Mouse (Mus musculus) midbrain, embryonic 15.5 days (tissue): ENCODE results near the gene Prkce. TPM values are rescaled to one million over a fixed set of nuclear protein-coding genes. Genes with fewer than 3 reads are reported as not detected.

ENCODE experiments used
- ATAC-seq: fragments of 200-750 bp; cut with Nextera tagmentation; replicated peaks from 2 replicates; pipeline ENCODE4 v1.8.0; 2017; ENCODE audit warnings: moderate TSS enrichment
- H3K27ac ChIP-seq: fragments of 300-500 bp; sonication (generic); 2 replicates; pipeline ENCODE4 v1.5.1; 2015; ENCODE audit warnings: mild to moderate bottlenecking, inconsistent platforms
- H3K27me3 ChIP-seq: fragments of 300-500 bp; sonication (generic); replicated peaks from 2 replicates; pipeline ENCODE4 v1.6.1; 2015; ENCODE audit warnings: inconsistent platforms
- H3K36me3 ChIP-seq: fragments of 300-500 bp; sonication (generic); replicated peaks from 2 replicates; pipeline ENCODE4 v1.6.1; 2015; ENCODE audit warnings: inconsistent platforms
- H3K4me1 ChIP-seq: fragments of 300-500 bp; sonication (generic); 2 replicates; pipeline ENCODE4 v1.6.1; 2015; ENCODE audit warnings: inconsistent platforms
- H3K4me2 ChIP-seq: fragments of 300-500 bp; sonication (generic); 2 replicates; pipeline ENCODE4 v1.6.1; 2015; ENCODE audit warnings: inconsistent platforms, mild to moderate bottlenecking, moderate library complexity
- H3K4me3 ChIP-seq: fragments of 300-500 bp; sonication (generic); 2 replicates; pipeline ENCODE4 v1.5.1; 2015; ENCODE audit warnings: mild to moderate bottlenecking, inconsistent platforms
- H3K9ac ChIP-seq: fragments of 300-500 bp; sonication (generic); 2 replicates; pipeline ENCODE4 v1.6.1; 2015; ENCODE audit warnings: mild to moderate bottlenecking, inconsistent platforms
- H3K9me3 ChIP-seq: fragments of 300-500 bp; sonication (generic); 2 replicates; pipeline ENCODE4 v1.6.1; 2016; ENCODE audit warnings: inconsistent platforms
- WGBS: fragments of 180-500 bp; shearing (Covaris S2); methylation state at CpG from one replicate; pipeline ENCODE4 v1.1.7; 2015; ENCODE audit warnings: mixed read lengths; 5-methylcytosine and 5-hydroxymethylcytosine counted together
- polyA plus RNA-seq: library from polyadenylated mRNA; unstranded; fragments of >200 nt; fragmentation: Nextera tagmentation; extraction: Ambion mirVana; gene quantifications from 2 replicates; pipeline ENCODE4 v1.2.1, GENCODE M21; 2015

Gene Prkce
- polyA plus RNA-seq, 1 experiment from 2014 or later: 38.5 TPM

DNA sequence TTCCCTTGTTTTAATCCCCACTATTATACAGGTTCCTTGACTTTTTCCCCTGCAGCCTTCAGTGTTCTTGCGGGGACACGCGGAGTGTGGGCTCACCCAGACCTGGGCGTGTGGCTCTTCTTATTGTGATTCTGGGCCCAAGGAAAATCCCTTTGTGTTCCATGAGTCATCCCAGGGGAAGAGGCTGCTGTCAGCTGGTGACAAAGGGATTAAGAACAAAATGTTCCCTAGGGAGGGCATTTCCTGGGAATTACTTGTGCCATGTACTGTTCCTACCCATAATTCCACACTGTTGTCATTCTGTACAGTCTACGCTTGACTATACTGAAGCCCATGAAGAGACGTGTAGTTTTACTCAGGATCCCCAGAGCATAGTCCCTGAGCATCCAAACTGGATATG lies 10.6 kb upstream of the Prkce start:
- WGBS: 55% methylated on average over 6 of the region's 6 CpGs
- H3K9ac ChIP-seq: no peak overlapping the region
- no peaks in the 10 kb centered on the region for H3K27me3 ChIP-seq
- H3K4me1 ChIP-seq: no peaks in the 10 kb centered on the region
- no peak overlapping the region for H3K27ac ChIP-seq
- no peaks in the 10 kb centered on the region for H3K9me3 ChIP-seq
- no peak overlapping the region for H3K4me2 ChIP-seq
- H3K4me3 ChIP-seq: no peak overlapping the region
- H3K36me3 ChIP-seq: no peaks in the 10 kb centered on the region
- no peak for ATAC-seq

DNA sequence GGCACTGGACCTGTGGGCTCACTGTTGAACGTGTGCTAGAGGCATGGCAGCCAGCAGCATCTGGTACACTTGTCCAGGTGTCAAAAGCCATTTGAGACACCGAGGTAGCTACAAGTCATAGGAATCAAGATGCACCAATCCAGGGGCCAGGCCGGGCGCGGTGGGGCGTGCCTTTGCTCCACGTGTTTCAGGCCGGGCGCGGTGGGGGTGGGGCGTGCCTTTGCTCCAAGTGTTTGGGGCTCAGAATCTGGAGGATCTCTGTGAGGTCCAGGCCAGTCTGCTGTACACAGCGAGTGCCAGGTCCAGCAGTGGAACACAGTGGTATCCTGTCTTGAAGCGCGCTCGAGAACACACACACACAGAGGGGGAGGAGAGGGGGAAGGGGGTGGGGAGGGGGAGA lies 4.9 kb upstream of the Prkce start:
- 0 out of 2 replicates have a peak, but pooled peaks cover 2% of the 10 kb centered on the region for H3K27me3 ChIP-seq
- 72% methylated on average over 15 of the region's 15 CpGs for WGBS
- no peak overlapping the region for H3K27ac ChIP-seq
- no peaks in the 10 kb centered on the region for H3K36me3 ChIP-seq
- H3K9me3 ChIP-seq: no peaks in the 10 kb centered on the region
- no peak overlapping the region for H3K4me3 ChIP-seq
- no peak overlapping the region for H3K9ac ChIP-seq
- no peak overlapping the region for H3K4me2 ChIP-seq
- H3K4me1 ChIP-seq: peaks cover 14% of the 10 kb centered on the region
- ATAC-seq: no peak

DNA sequence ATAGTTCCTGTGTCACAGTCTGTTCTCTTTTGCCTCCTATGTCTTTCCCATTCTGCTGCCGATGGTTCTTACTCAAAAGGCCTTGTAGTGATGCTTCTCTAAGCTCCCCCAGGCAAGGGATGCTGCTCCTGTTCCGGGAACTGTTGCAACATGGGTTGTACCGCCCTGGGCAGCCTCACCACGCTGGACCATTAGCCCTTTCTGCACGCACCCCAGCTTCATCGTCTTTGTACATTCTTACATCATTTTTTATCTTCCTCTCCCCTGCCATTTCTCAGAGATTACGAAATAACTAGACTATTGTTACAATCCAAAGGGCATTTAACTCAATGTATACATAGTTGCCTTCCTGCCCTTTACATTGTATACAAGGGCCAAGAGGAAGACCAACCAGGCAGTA lies 3.2 kb upstream of the Prkce start:
- H3K4me1 ChIP-seq: peaks cover 25% of the 10 kb centered on the region
- 86% methylated on average over 7 of the region's 7 CpGs for WGBS
- H3K27ac ChIP-seq: no peak overlapping the region
- H3K4me3 ChIP-seq: no peak overlapping the region
- no peak for ATAC-seq
- H3K27me3 ChIP-seq: 0 out of 2 replicates have a peak, but pooled peaks cover 2% of the 10 kb centered on the region
- no peaks in the 10 kb centered on the region for H3K9me3 ChIP-seq
- H3K36me3 ChIP-seq: no peaks in the 10 kb centered on the region
- H3K9ac ChIP-seq: no peak overlapping the region
- no peak overlapping the region for H3K4me2 ChIP-seq

DNA sequence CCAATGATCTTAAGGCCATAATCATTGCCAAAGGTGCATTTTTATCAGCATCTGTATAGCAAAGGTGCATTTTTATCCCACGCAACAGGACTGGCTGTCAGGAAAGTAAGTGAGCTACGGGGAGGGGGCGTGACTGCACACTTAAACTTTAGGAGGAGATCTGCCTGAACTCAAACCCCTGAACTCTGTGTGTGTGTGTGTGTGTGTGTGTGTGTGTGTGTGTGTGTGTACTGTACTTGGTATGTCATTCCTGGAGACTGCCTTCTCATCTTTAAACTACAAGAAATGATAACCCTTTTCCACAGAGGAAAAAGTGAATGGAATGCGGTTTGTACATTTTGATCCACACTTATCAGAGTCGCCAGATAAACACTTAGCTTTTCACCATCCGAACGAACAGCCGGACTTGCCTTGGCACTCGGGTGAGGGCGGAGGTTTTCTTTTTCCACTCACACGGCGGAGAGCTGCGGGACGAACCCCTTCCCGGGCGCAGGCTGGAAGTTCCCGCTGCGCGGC lies 1.5 kb upstream of the Prkce start:
- 3% methylated on average over 19 of the region's 19 CpGs for WGBS
- ATAC-seq: no peak
- H3K27me3 ChIP-seq: 0 out of 2 replicates have a peak, but pooled peaks cover 2% of the 10 kb centered on the region
- peak overlapping the region; percentile 90 for H3K4me2 ChIP-seq
- H3K4me3 ChIP-seq: peak overlapping the region; percentile 53
- no peaks in the 10 kb centered on the region for H3K9me3 ChIP-seq
- peak overlapping the region; percentile 77 for H3K27ac ChIP-seq
- H3K9ac ChIP-seq: peak overlapping the region; percentile 53
- peaks cover 42% of the 10 kb centered on the region for H3K4me1 ChIP-seq
- H3K36me3 ChIP-seq: no peaks in the 10 kb centered on the region

GRCm38 (mm10) chr17:86166567-86167319 lies 842 bp upstream of the Prkce start:
- peaks cover 46% of the 10 kb centered on the region for H3K4me1 ChIP-seq
- H3K4me3 ChIP-seq: peak overlapping the region; percentile 53
- H3K27me3 ChIP-seq: 0 out of 2 replicates have a peak, but pooled peaks cover 2% of the 10 kb centered on the region
- H3K36me3 ChIP-seq: no peaks in the 10 kb centered on the region
- WGBS: under 1% methylated on average over 46 of the region's 46 CpGs
- peak; percentile 64 for ATAC-seq
- H3K9me3 ChIP-seq: no peaks in the 10 kb centered on the region
- peak overlapping the region; percentile 77 for H3K27ac ChIP-seq
- H3K9ac ChIP-seq: peak overlapping the region; percentile 53
- peak overlapping the region; percentile 90 for H3K4me2 ChIP-seq

GRCm38 (mm10) chr17:86168231-86168981 lies 821 bp downstream of the Prkce start:
- H3K9me3 ChIP-seq: no peaks in the 10 kb centered on the region
- H3K27ac ChIP-seq: peak overlapping the region; percentile 77
- no peaks in the 10 kb centered on the region for H3K36me3 ChIP-seq
- peak; percentile 25 for ATAC-seq
- peak overlapping the region; percentile 53 for H3K4me3 ChIP-seq
- 0 out of 2 replicates have a peak, but pooled peaks cover 2% of the 10 kb centered on the region for H3K27me3 ChIP-seq
- H3K4me1 ChIP-seq: peaks cover 46% of the 10 kb centered on the region
- H3K9ac ChIP-seq: peak overlapping the region; percentile 47
- peak overlapping the region; percentile 90 for H3K4me2 ChIP-seq
- 1% methylated on average over 64 of the region's 64 CpGs for WGBS

GRCm38 (mm10) chr17:86169092-86169491 lies 1.5 kb downstream of the Prkce start:
- peak overlapping the region; percentile 90 for H3K4me2 ChIP-seq
- H3K27ac ChIP-seq: no peak overlapping the region
- H3K27me3 ChIP-seq: 0 out of 2 replicates have a peak, but pooled peaks cover 2% of the 10 kb centered on the region
- H3K36me3 ChIP-seq: no peaks in the 10 kb centered on the region
- ATAC-seq: 0 out of 2 replicates have a peak, but pooled peaks have one; percentile 1
- H3K9ac ChIP-seq: peak overlapping the region; percentile 47
- H3K4me1 ChIP-seq: peaks cover 46% of the 10 kb centered on the region
- H3K4me3 ChIP-seq: peak overlapping the region; percentile 53
- no peaks in the 10 kb centered on the region for H3K9me3 ChIP-seq
- 16% methylated on average over 6 of the region's 6 CpGs for WGBS

- no peaks in the 10 kb centered on the region for H3K9me3 ChIP-seq
- peaks cover 46% of the 10 kb centered on the region for H3K4me1 ChIP-seq
- peak overlapping the region; percentile 90 for H3K4me2 ChIP-seq
- no peaks in the 10 kb centered on the region for H3K36me3 ChIP-seq
- H3K9ac ChIP-seq: peak overlapping the region; percentile 47
- no peak for ATAC-seq
- H3K27ac ChIP-seq: no peak overlapping the region
- no peaks in the 10 kb centered on the region for H3K27me3 ChIP-seq
- peak overlapping the region; percentile 53 for H3K4me3 ChIP-seq
- WGBS: 50% methylated on average over 9 of the region's 9 CpGs
Measured at GRCm38 (mm10) chr17:86170164-86170958, 2.8 kb downstream of the Prkce start.

- Histone ChIP-seq H3K4me3 (no peak overlapping the region), H3K27me3 (no peaks in the 10 kb centered on the region), H3K27ac (no peak overlapping the region), H3K4me1 (peaks cover 11% of the 10 kb centered on the region), H3K9me3 (no peaks in the 10 kb centered on the region), H3K36me3 (no peaks in the 10 kb centered on the region), H3K4me2 (no peak overlapping the region), H3K9ac (no peak overlapping the region)
- WGBS: 64% methylated on average over 9 of the region's 9 CpGs
- ATAC-seq: no peak
Measured at GRCm38 (mm10) chr17:86175516-86175915, 7.9 kb downstream of the Prkce start.

- Histone ChIP-seq H3K27ac (no peak overlapping the region), H3K4me3 (no peak overlapping the region), H3K9me3 (no peaks in the 10 kb centered on the region), H3K9ac (no peak overlapping the region), H3K4me2 (no peak overlapping the region), H3K4me1 (0 out of 2 replicates have a peak, but pooled peaks cover 2% of the 10 kb centered on the region), H3K36me3 (no peaks in the 10 kb centered on the region), H3K27me3 (no peaks in the 10 kb centered on the region)
- WGBS: 85% methylated on average over 7 of the region's 7 CpGs
- ATAC-seq: no peak
Measured at GRCm38 (mm10) chr17:86176722-86177121, 9.1 kb downstream of the Prkce start.

DNA sequence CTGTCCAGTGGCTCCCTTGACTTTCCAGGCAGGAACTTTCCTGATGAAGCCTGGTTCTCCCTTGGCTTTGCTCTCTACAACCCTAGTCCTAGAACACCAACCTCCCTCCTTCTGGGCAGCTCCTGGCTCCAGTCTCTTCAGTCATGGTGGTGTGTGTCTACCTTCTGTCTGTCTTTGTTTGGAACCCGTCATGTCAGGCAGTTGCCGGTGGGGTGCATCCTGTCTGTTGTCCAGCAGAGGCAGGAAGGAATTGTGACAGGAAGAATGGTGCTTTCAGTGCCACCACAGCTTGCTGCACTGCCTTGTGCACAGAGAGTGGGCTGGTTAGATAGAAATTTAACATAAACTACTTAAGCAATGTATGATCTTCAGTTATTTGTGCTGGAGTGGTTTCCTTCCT lies 16.2 kb downstream of the Prkce start:
- Histone ChIP-seq H3K4me3 (no peak overlapping the region), H3K36me3 (no peaks in the 10 kb centered on the region), H3K9me3 (no peaks in the 10 kb centered on the region), H3K9ac (no peak overlapping the region), H3K27me3 (no peaks in the 10 kb centered on the region), H3K4me1 (peaks cover 18% of the 10 kb centered on the region), H3K27ac (no peak overlapping the region), H3K4me2 (no peak overlapping the region)
- no peak for ATAC-seq
- WGBS: 14% methylated on average over 2 of the region's 2 CpGs
